Mouse (Mus musculus) spleen, adult 12 weeks (tissue): ENCODE measurements around the gene Olfr139.

ENCODE experiments used
- DNase-seq: peaks from one replicate; pipeline ENCODE4 v3.0.0; 2022; ENCODE audit warnings: low spot score

The Olfr139 gene

DNA sequence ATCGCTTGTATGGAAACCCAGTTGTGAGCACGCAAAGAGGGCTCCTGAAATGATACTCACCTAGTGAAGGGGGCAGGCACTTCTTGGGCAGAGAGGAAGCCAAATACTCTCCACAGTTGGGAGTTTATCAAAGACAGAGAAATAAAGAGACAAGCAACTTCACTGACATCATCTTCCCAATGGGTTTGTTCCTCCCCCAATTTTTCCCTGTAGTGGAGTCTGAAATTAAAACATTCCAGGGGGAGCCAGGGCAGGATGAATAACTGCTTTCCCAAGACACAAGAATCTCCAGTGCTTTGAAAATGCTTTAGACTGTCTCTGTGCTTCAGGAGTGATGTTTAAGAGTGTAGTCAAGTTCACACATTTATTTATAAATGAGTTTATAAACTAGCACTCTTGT is at the start of gene Olfr139, which contains the start of gene Olfr399:
Olfr139 (minus strand) TSS at position 101 of the 400 bp plus-strand sequence.
Olfr399 (minus strand) TSS at position 165 of the 400 bp plus-strand sequence.
- no peak for DNase-seq

DNA sequence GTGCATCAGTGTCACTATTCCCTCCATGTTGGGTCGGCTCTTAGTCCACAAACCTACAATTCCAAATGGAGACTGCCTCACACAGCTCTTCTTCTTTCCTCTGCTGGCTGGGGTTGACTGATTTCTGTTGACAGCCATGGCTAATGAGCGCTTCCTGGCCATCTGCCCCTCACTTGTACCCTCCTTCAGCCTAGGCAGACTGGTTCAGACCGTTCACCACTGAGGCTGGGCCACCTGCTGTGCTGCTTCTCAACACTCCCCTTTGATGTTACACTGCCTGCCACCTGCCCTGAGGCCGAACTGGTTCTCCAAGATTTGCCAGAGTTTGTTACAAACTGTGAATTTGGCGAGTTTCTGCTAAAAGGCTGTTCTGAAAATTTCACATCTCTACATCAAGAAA is 48.7 kb upstream of the Olfr139 start:
- DNase-seq, result no peak

DNA sequence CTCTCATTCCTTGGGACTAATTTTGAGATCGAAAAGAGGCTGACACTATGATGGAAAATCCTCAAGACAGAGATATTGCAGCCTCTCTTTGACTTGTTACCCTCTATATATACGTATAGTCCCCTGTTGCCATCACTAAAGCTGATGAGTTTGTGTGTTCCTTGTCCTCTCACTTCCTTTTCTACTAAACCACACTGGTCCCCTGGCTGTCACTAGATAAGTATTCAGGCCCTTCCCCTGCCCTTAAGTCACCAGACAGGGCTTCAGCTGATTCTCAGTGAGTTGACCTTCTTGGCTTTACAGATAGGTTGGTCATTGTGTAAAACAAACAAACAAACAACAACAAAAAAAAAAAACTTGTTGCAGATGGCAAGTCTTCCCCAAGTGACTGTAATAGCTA is 45.2 kb upstream of the Olfr139 start:
- DNase-seq, result no peak

DNA sequence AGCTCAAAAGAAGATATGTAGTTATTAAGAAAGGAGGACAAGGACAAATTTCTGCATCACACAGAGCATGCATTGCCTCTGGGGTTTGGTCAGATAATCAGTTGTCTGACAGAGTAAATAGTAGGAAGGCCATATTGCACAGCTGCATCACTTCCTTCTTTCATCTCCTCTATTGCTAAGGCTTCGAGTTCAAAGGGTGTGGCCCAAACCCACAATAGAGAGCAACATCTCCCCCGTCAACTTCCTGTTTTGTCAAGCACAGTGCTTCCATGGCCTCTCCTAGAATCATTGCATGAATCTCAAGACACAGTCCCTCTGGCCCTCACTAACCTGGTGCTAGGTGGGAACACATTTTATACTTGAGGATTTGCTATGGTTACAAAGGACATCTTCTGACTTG is 44.4 kb upstream of the Olfr139 start:
- DNase-seq, result no peak

DNA sequence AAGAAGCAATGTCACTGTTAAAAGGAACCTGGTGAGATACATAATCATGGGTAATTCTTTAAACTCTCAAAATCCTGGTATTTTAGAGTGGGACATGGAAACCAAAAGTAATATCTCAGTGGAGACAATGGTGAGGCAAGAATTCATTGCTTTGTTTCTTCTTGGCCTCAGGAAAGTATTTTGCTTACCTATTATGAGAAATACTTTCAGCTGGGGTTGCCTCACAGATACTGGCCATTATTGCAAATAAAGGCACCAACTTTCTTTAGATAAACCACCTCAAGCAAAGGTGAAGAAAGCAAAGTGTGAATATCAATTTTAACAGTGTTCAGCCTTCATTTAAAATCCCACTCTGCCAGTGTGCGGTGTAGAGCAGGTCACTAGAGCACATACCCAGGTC is 13.3 kb upstream of the Olfr139 start, which contains the start of gene Zfp616:
Zfp616 (plus strand) TSS at position 301 of the 400 bp plus-strand sequence.
- DNase-seq, result no peak

DNA sequence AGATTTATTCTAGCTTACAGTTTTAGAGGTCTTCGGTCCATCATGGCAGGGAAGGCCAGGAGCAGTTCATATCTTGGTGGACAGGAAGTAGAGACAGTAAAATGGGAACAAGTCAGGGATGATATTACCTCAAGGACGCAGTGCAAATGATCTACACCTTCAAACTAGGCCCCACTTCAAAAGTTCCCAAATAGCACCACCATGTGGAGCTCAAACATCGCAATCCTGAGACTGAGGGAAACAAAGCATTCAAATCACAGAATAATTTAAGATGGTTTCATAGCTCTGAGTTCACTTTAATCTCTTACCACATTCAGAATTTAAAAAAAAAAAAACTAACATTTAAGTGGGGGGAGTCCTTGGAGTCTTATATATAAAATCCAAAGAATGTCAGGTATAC is 5.0 kb downstream of the Olfr139 start:
- DNase-seq, result no peak
